Mouse (Mus musculus): ENCODE data around the gene Tbx21. TPM values are rescaled to one million over a fixed set of nuclear protein-coding genes. Genes with fewer than 3 reads are reported as not detected.

Tbx21 gene
- polyA plus RNA-seq, 1 experiment from 2014 or later = 0.05 TPM

- ATAC-seq (ENCODE audit: low FRiP score, low TSS enrichment) (no peak), DNase-seq (ENCODE audit: low spot score) (no peak)
- Histone ChIP-seq H3K9ac (ENCODE audit: low read length) (no peak overlapping the region), H3K4me3 (ENCODE audit: low read depth, low read length) (no peak overlapping the region), H3K27ac (replicated peaks) (no peak overlapping the region), H3K27me3 (ENCODE audit: control insufficient read depth, insufficient read depth, low read length) (0 out of 2 replicates have a peak, but pooled peaks cover 4% of the 10 kb centered on the region), H3K4me1 (replicated peaks; ENCODE audit: control insufficient read depth, insufficient read depth) (no peaks in the 10 kb centered on the region), H3K4me2 (replicated peaks; ENCODE audit: low read depth) (no peak overlapping the region), H3K36me3 (ENCODE audit: control insufficient read depth, insufficient read depth, low read length) (no peaks in the 10 kb centered on the region), H3K9me3 (ENCODE audit: control insufficient read depth, low read length) (no peaks in the 10 kb centered on the region)
- no peak for TF ChIP-seq CTCF (IDR thresholded peaks at IDR 0.05; ENCODE audit: low read depth)
- WGBS = 92% methylated on average over 9 of the region's 9 CpGs
Observed at GRCm38 (mm10) chr11:97104091-97104483, 11.0 kb downstream of the Tbx21 start.

GRCm38 (mm10) chr11:97103163-97104090 lies 11.7 kb downstream of the Tbx21 start:
- Histone ChIP-seq H3K4me3 (ENCODE audit: low read depth, low read length) (no peak overlapping the region), H3K36me3 (ENCODE audit: control insufficient read depth, insufficient read depth, low read length) (no peaks in the 10 kb centered on the region), H3K27ac (replicated peaks) (no peak overlapping the region), H3K4me1 (replicated peaks; ENCODE audit: control insufficient read depth, insufficient read depth) (no peaks in the 10 kb centered on the region), H3K27me3 (ENCODE audit: control insufficient read depth, insufficient read depth, low read length) (0 out of 2 replicates have a peak, but pooled peaks cover 4% of the 10 kb centered on the region), H3K4me2 (replicated peaks; ENCODE audit: low read depth) (no peak overlapping the region), H3K9me3 (ENCODE audit: control insufficient read depth, low read length) (no peaks in the 10 kb centered on the region), H3K9ac (ENCODE audit: low read length) (no peak overlapping the region)
- no peak for TF ChIP-seq EP300 (optimal IDR thresholded peaks at IDR 0.05)
- no peak for TF ChIP-seq CTCF (IDR thresholded peaks at IDR 0.05; ENCODE audit: low read depth)
- ATAC-seq (ENCODE audit: low FRiP score, low TSS enrichment) (no peak), DNase-seq (ENCODE audit: low spot score) (no peak)
- WGBS = 92% methylated on average over 10 of the region's 10 CpGs

- no peak for TF ChIP-seq EP300 (optimal IDR thresholded peaks at IDR 0.05)
- TF ChIP-seq CTCF (IDR thresholded peaks at IDR 0.05; ENCODE audit: low read depth) = peak; percentile 85
- H3K4me3 ChIP-seq (ENCODE audit: low read depth, low read length) = no peak overlapping the region
- H3K4me1 ChIP-seq (replicated peaks; ENCODE audit: control insufficient read depth, insufficient read depth) = no peaks in the 10 kb centered on the region
Observed at GRCm38 (mm10) chr11:97101722-97102121, 13.4 kb downstream of the Tbx21 start.

GRCm38 (mm10) chr11:97098791-97099190 lies 16.3 kb downstream of the Tbx21 start:
- Histone ChIP-seq H3K9ac (ENCODE audit: low read length) (no peak overlapping the region), H3K4me3 (ENCODE audit: low read depth, low read length) (no peak overlapping the region), H3K9me3 (ENCODE audit: control insufficient read depth, low read length) (no peaks in the 10 kb centered on the region), H3K27me3 (ENCODE audit: control insufficient read depth, insufficient read depth, low read length) (0 out of 2 replicates have a peak, but pooled peaks cover 4% of the 10 kb centered on the region), H3K27ac (replicated peaks) (no peak overlapping the region), H3K4me2 (replicated peaks; ENCODE audit: low read depth) (peak overlapping the region; percentile 29; the same call in 1 of the 2 replicates), H3K4me1 (replicated peaks; ENCODE audit: control insufficient read depth, insufficient read depth) (no peaks in the 10 kb centered on the region), H3K36me3 (ENCODE audit: control insufficient read depth, insufficient read depth, low read length) (no peaks in the 10 kb centered on the region)
- DNase-seq (ENCODE audit: low spot score) = no peak
- TF ChIP-seq EP300 (optimal IDR thresholded peaks at IDR 0.05) = no peak
- no peak for TF ChIP-seq CTCF (IDR thresholded peaks at IDR 0.05; ENCODE audit: low read depth)
- ATAC-seq (ENCODE audit: low FRiP score, low TSS enrichment) = 0 out of 2 replicates have a peak, but pooled peaks have one; percentile 25
- WGBS = 23% methylated on average over 18 of the region's 18 CpGs

More at GRCm38 (mm10) chr11:97101722-97102121, 13.4 kb downstream of the Tbx21 start:
- H3K36me3 ChIP-seq (ENCODE audit: control insufficient read depth, insufficient read depth, low read length) = no peaks in the 10 kb centered on the region
- H3K9me3 ChIP-seq (ENCODE audit: control insufficient read depth, low read length) = no peaks in the 10 kb centered on the region
- ATAC-seq (ENCODE audit: low FRiP score, low TSS enrichment) (peak; percentile 30; the same call in 1 of the 2 replicates), DNase-seq (ENCODE audit: low spot score) (peak; percentile 74)
- no peak overlapping the region for H3K4me2 ChIP-seq (replicated peaks; ENCODE audit: low read depth)
- WGBS = 17% methylated on average over 9 of the region's 9 CpGs
- no peak overlapping the region for H3K27ac ChIP-seq (replicated peaks)
- H3K27me3 ChIP-seq (ENCODE audit: control insufficient read depth, insufficient read depth, low read length) = 0 out of 2 replicates have a peak, but pooled peaks cover 4% of the 10 kb centered on the region
- H3K9ac ChIP-seq (ENCODE audit: low read length) = no peak overlapping the region

- no peak overlapping the region for H3K9ac ChIP-seq (ENCODE audit: low read length)
- no peak for ATAC-seq (ENCODE audit: low FRiP score, low TSS enrichment)
- no peak overlapping the region for H3K4me3 ChIP-seq (ENCODE audit: low read depth, low read length)
- no peak for TF ChIP-seq CTCF (IDR thresholded peaks at IDR 0.05; ENCODE audit: low read depth)
- TF ChIP-seq EP300 (optimal IDR thresholded peaks at IDR 0.05) = no peak
- H3K36me3 ChIP-seq (ENCODE audit: control insufficient read depth, insufficient read depth, low read length) = no peaks in the 10 kb centered on the region
- H3K27me3 ChIP-seq (ENCODE audit: control insufficient read depth, insufficient read depth, low read length) = no peaks in the 10 kb centered on the region
- no peak overlapping the region for H3K4me2 ChIP-seq (replicated peaks; ENCODE audit: low read depth)
- no peak for DNase-seq (ENCODE audit: low spot score)
- WGBS = 70% methylated on average over 2 of the region's 2 CpGs
- H3K4me1 ChIP-seq (replicated peaks; ENCODE audit: control insufficient read depth, insufficient read depth) = no peaks in the 10 kb centered on the region
- no peak overlapping the region for H3K27ac ChIP-seq (replicated peaks)
- no peaks in the 10 kb centered on the region for H3K9me3 ChIP-seq (ENCODE audit: control insufficient read depth, low read length)
Observed at GRCm38 (mm10) chr11:97094600-97094999, 20.5 kb downstream of the Tbx21 start.

DNA sequence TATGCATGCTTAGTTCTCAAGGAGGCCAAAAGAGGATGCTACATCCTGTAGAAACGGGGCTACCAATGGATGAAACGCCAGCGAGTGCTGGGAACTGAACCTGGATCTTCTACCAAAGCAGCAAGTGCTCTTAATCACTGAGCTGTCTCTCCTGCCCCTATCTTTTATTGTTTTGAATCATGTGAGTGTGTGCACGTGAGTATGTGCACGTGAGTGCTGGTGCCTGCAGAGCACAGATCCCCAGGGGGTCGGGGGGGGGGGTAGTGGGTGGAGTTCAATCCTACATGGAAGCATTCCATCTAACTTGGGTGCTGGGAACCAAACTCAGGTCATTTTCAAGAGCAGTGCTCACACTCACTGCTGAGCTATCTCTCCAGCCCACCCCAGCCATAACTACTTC lies 28.8 kb downstream of the Tbx21 start:
- H3K4me1 ChIP-seq (replicated peaks; ENCODE audit: control insufficient read depth, insufficient read depth) = no peaks in the 10 kb centered on the region
- H3K4me3 ChIP-seq (ENCODE audit: low read depth, low read length) = no peak overlapping the region
- ATAC-seq (ENCODE audit: low FRiP score, low TSS enrichment) (no peak), DNase-seq (ENCODE audit: low spot score) (no peak)
- H3K9me3 ChIP-seq (ENCODE audit: control insufficient read depth, low read length) = no peaks in the 10 kb centered on the region
- H3K27ac ChIP-seq (replicated peaks) = no peak overlapping the region
- H3K36me3 ChIP-seq (ENCODE audit: control insufficient read depth, insufficient read depth, low read length) = no peaks in the 10 kb centered on the region
- no peak overlapping the region for H3K9ac ChIP-seq (ENCODE audit: low read length)
- TF ChIP-seq CTCF (IDR thresholded peaks at IDR 0.05; ENCODE audit: low read depth) (no peak), EP300 (optimal IDR thresholded peaks at IDR 0.05) (no peak)
- WGBS = 63% methylated on average over 6 of the region's 6 CpGs
- no peaks in the 10 kb centered on the region for H3K27me3 ChIP-seq (ENCODE audit: control insufficient read depth, insufficient read depth, low read length)
- H3K4me2 ChIP-seq (replicated peaks; ENCODE audit: low read depth) = no peak overlapping the region

Data from stomach, postnatal 0 days (tissue).